9 mouse cellular contexts compared by ENCODE assay signal in genomic region chr10:70599126-70599924, GRCm38 (mm10). TPM values are rescaled to one million over a fixed set of nuclear protein-coding genes. Genes with fewer than 3 reads are reported as not detected.
DNase-seq lines count a peak whose midpoint lies in the region; ATAC-seq lines count a peak whose summit lies in the region.
"Had no signal": no experiment of that assay in that cellular context is flagged by ENCODE, and none has a peak within 500 bp of the region (broad histone marks: within the 10 kb centered on the region; RNA-seq: fewer than 3 reads in every experiment).

No protein-coding gene starts in this region.

- ATAC-seq in midbrain, embryonic 11.5 days (ENCODE audit: low FRiP score): peak; percentile 90
- peak; percentile 93 for ATAC-seq in stomach, embryonic 14.5 days (ENCODE audit: insufficient number of reproducible peaks, insufficient read depth, low FRiP score, low read depth)

- DNase-seq in adrenal gland, postnatal 10 days: peak; percentile 80
- DNase-seq in cerebellum, postnatal 25 days: peak; percentile 97 to 99
- DNase-seq in frontal cortex, postnatal 36 days (ENCODE audit: low spot score in 2 of 2): peak; percentile 91 to 92
- DNase-seq in kidney, adult 18-20 months: peak; percentile 93
- DNase-seq in left cerebral cortex, postnatal 36 days (ENCODE audit: low spot score in 2 of 2): peak; percentile 89 to 97
- peak; percentile 97 for DNase-seq in midbrain, embryonic 11.5 days (ENCODE audit: low spot score, missing footprints)
- DNase-seq in adipocyte (ENCODE audit: low spot score): no peak

- under 1% methylated on average over 88 of the region's 124 CpGs for WGBS in midbrain, embryonic 11.5 days
- under 1% methylated on average over 106 of the region's 124 CpGs for WGBS in stomach, embryonic 14.5 days

- H3K9ac ChIP-seq in midbrain, embryonic 11.5 days (ENCODE audit: low read length): peak overlapping the region; percentile 79
- 0 out of 2 replicates have a peak overlapping the region, but pooled peaks have one; percentile 10 for H3K9ac ChIP-seq in stomach, embryonic 14.5 days (replicated peaks; ENCODE audit: low read depth, low read length)

- peaks cover 6% of the 10 kb centered on the region for H3K4me1 ChIP-seq in midbrain, embryonic 11.5 days (ENCODE audit: control insufficient read depth, insufficient read depth, low read length)
- H3K4me1 ChIP-seq in stomach, embryonic 14.5 days (ENCODE audit: control insufficient read depth, insufficient read depth, low read length): no peaks in the 10 kb centered on the region

- peak overlapping the region; percentile 75 for H3K4me3 ChIP-seq in midbrain, embryonic 11.5 days (ENCODE audit: low read depth, low read length)
- peak overlapping the region; percentile 63 for H3K4me3 ChIP-seq in stomach, embryonic 14.5 days (ENCODE audit: low read depth, low read length)

- intact Hi-C loops in left cerebral cortex, postnatal 36 days (cut with DNase I): loop anchor here (1.0 to 5.0 kb wide), 3 partner anchors 38 to 215 kb away; no protein-coding TSS in a partner anchor

- peak overlapping the region; percentile 74 for H3K27ac ChIP-seq in midbrain, embryonic 11.5 days (ENCODE audit: low read depth, low read length)
- H3K27ac ChIP-seq in stomach, embryonic 14.5 days (ENCODE audit: low read length): no peak overlapping the region

- H3K36me3 ChIP-seq in midbrain, embryonic 11.5 days (ENCODE audit: control insufficient read depth, insufficient read depth, low read length): no peaks in the 10 kb centered on the region
- H3K36me3 ChIP-seq in stomach, embryonic 14.5 days (ENCODE audit: control insufficient read depth, insufficient read depth, low read length): no peaks in the 10 kb centered on the region

- peak overlapping the region; percentile 92 for H3K4me2 ChIP-seq in midbrain, embryonic 11.5 days
- peak overlapping the region; percentile 97 for H3K4me2 ChIP-seq in stomach, embryonic 14.5 days (replicated peaks; ENCODE audit: low read depth, low read length)

- no peaks in the 10 kb centered on the region for H3K9me3 ChIP-seq in midbrain, embryonic 11.5 days (ENCODE audit: control insufficient read depth, low read length)
- H3K9me3 ChIP-seq in stomach, embryonic 14.5 days (ENCODE audit: control insufficient read depth, low read depth, low read length): no peaks in the 10 kb centered on the region

- peaks cover 5% of the 10 kb centered on the region for H3K27me3 ChIP-seq in midbrain, embryonic 11.5 days (ENCODE audit: control insufficient read depth, insufficient read depth, low read length)
- H3K27me3 ChIP-seq in stomach, embryonic 14.5 days (ENCODE audit: control insufficient read depth, insufficient read depth, low read length): peaks cover 12% of the 10 kb centered on the region

RNA-seq across cellular contexts. Expression of gene Phyhipl, which starts 56.4 kb away (rescaled TPM):
- 1 to 10 TPM; 3.1 to 4.4 TPM for total RNA-seq in adrenal gland, postnatal 10 days (2021)
- total RNA-seq in left cerebral cortex, postnatal 36 days (2021): 100 to 1,000 TPM; 206 to 216 TPM
- 34.0 and 36.5 TPM in 2 replicates for polyA plus RNA-seq in midbrain, embryonic 11.5 days (2014; fragmentation: Nextera tagmentation; extraction: Ambion mirVana)
- polyA plus RNA-seq in stomach, embryonic 14.5 days (2014; fragmentation: Nextera tagmentation; extraction: Ambion mirVana): 4.5 and 5.1 TPM in 2 replicates
- total RNA-seq: hematopoietic stem cell, adult 5-6 weeks had no signal

Comparison
In these comparisons a context has a peak if more than half of its experiments do, and no peak if none do; other contexts are left out.
1. RNA of gene Phyhipl, which starts 56.4 kb away (total RNA-seq): 206 to 216 TPM in left cerebral cortex, postnatal 36 days; 3.1 to 4.4 TPM in adrenal gland, postnatal 10 days; every median in the first group is over 10 times any median in the second.